Mouse (Mus musculus) NIH3T3 (cell line): ENCODE measurements around the gene Eif3j1.
A peak's percentile ranks its signal among the peaks of the same experiment; 100 is the strongest.

Experiments
- DNase-seq: peaks from one replicate; pipeline ENCODE4 v3.0.0-alpha.2; 2012; ENCODE audit warnings: low read depth

Eif3j1 gene

DNA sequence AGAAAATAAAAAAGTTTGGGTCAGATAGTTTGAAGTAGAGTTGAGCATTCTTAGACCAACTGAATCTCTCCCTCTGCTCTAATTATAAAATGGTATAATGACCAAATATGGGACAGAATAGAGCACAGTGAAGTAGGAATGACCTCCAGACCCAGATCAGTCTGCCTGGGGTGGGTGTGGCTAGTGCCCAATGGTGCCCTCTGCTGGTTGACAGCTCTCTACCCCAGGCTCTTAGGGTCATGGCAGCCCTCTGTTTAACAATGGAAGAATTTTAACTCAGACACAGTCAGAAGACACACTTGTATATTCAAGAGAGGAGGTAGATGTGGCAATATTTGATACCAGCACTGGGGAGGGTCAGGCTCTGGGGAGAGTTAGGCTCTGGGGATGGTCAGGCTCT is 73.7 kb downstream of the Eif3j1 start:
- peak; percentile 47 for DNase-seq
